Mouse (Mus musculus): ENCODE measurements around the gene Sema4f. TPM values are rescaled to one million over a fixed set of nuclear protein-coding genes. Genes with fewer than 3 reads are reported as not detected.

Gene Sema4f
- polyA plus RNA-seq, 1 experiment from 2014 or later = 0.53 TPM

GRCm38 (mm10) chr6:82906985-82907384, 32.6 kb downstream of the Sema4f start:
- H3K4me1 ChIP-seq (ENCODE audit: control insufficient read depth, insufficient read depth, low read length) = no peaks in the 10 kb centered on the region
- no peak overlapping the region for H3K4me2 ChIP-seq (ENCODE audit: low read depth, low read length)
- H3K4me3 ChIP-seq (ENCODE audit: low read length) = no peak overlapping the region
- no peak overlapping the region for H3K9ac ChIP-seq (ENCODE audit: low read length)
- no peaks in the 10 kb centered on the region for H3K9me3 ChIP-seq (replicated peaks; ENCODE audit: control insufficient read depth, low read length)
- WGBS = 84% methylated on average over 3 of the region's 3 CpGs
- no peak overlapping the region for H3K27ac ChIP-seq (ENCODE audit: low read length)
- no peaks in the 10 kb centered on the region for H3K36me3 ChIP-seq (ENCODE audit: control insufficient read depth, insufficient read depth)
- no peaks in the 10 kb centered on the region for H3K27me3 ChIP-seq (ENCODE audit: control insufficient read depth, insufficient read depth, low read length)
- no peak for ATAC-seq (replicated peaks; ENCODE audit: extremely low read depth, insufficient read depth, low FRiP score)

- Histone ChIP-seq H3K27ac (ENCODE audit: low read length) (no peak overlapping the region), H3K4me2 (ENCODE audit: low read depth, low read length) (no peak overlapping the region), H3K9me3 (replicated peaks; ENCODE audit: control insufficient read depth, low read length) (no peaks in the 10 kb centered on the region), H3K9ac (ENCODE audit: low read length) (no peak overlapping the region), H3K27me3 (ENCODE audit: control insufficient read depth, insufficient read depth, low read length) (no peaks in the 10 kb centered on the region), H3K36me3 (ENCODE audit: control insufficient read depth, insufficient read depth) (no peaks in the 10 kb centered on the region), H3K4me1 (ENCODE audit: control insufficient read depth, insufficient read depth, low read length) (peaks cover 3% of the 10 kb centered on the region), H3K4me3 (ENCODE audit: low read length) (no peak overlapping the region)
- ATAC-seq (replicated peaks; ENCODE audit: extremely low read depth, insufficient read depth, low FRiP score) = no peak
- 25% methylated on average over 8 of the region's 8 CpGs for WGBS
Measured at GRCm38 (mm10) chr6:82902559-82902958, 37.0 kb downstream of the Sema4f start.

- ATAC-seq (replicated peaks; ENCODE audit: extremely low read depth, insufficient read depth, low FRiP score) = 0 out of 2 replicates have a peak, but pooled peaks have one; percentile 23
- H3K4me3 ChIP-seq (ENCODE audit: low read length) = no peak overlapping the region
- no peaks in the 10 kb centered on the region for H3K36me3 ChIP-seq (ENCODE audit: control insufficient read depth, insufficient read depth)
- H3K4me2 ChIP-seq (ENCODE audit: low read depth, low read length) = no peak overlapping the region
- H3K27ac ChIP-seq (ENCODE audit: low read length) = no peak overlapping the region
- H3K9me3 ChIP-seq (replicated peaks; ENCODE audit: control insufficient read depth, low read length) = no peaks in the 10 kb centered on the region
- WGBS = 43% methylated on average over 4 of the region's 4 CpGs
- H3K4me1 ChIP-seq (ENCODE audit: control insufficient read depth, insufficient read depth, low read length) = peaks cover 7% of the 10 kb centered on the region
- H3K9ac ChIP-seq (ENCODE audit: low read length) = no peak overlapping the region
- no peaks in the 10 kb centered on the region for H3K27me3 ChIP-seq (ENCODE audit: control insufficient read depth, insufficient read depth, low read length)
Measured at GRCm38 (mm10) chr6:82898745-82899144, 40.8 kb downstream of the Sema4f start.

GRCm38 (mm10) chr6:82898227-82898626, 41.3 kb downstream of the Sema4f start:
- Histone ChIP-seq H3K27me3 (ENCODE audit: control insufficient read depth, insufficient read depth, low read length) (no peaks in the 10 kb centered on the region), H3K27ac (ENCODE audit: low read length) (no peak overlapping the region), H3K36me3 (ENCODE audit: control insufficient read depth, insufficient read depth) (no peaks in the 10 kb centered on the region), H3K9me3 (replicated peaks; ENCODE audit: control insufficient read depth, low read length) (no peaks in the 10 kb centered on the region), H3K4me2 (ENCODE audit: low read depth, low read length) (no peak overlapping the region), H3K4me1 (ENCODE audit: control insufficient read depth, insufficient read depth, low read length) (peaks cover 7% of the 10 kb centered on the region), H3K4me3 (ENCODE audit: low read length) (no peak overlapping the region), H3K9ac (ENCODE audit: low read length) (no peak overlapping the region)
- WGBS = 69% methylated on average over 4 of the region's 4 CpGs
- no peak for ATAC-seq (replicated peaks; ENCODE audit: extremely low read depth, insufficient read depth, low FRiP score)

GRCm38 (mm10) chr6:82897311-82897710, 42.3 kb downstream of the Sema4f start:
- no peaks in the 10 kb centered on the region for H3K27me3 ChIP-seq (ENCODE audit: control insufficient read depth, insufficient read depth, low read length)
- WGBS = 35% methylated on average over 3 of the region's 3 CpGs
- no peaks in the 10 kb centered on the region for H3K36me3 ChIP-seq (ENCODE audit: control insufficient read depth, insufficient read depth)
- no peak overlapping the region for H3K4me3 ChIP-seq (ENCODE audit: low read length)
- peak; percentile 54 for ATAC-seq (replicated peaks; ENCODE audit: extremely low read depth, insufficient read depth, low FRiP score)
- no peaks in the 10 kb centered on the region for H3K9me3 ChIP-seq (replicated peaks; ENCODE audit: control insufficient read depth, low read length)
- H3K4me1 ChIP-seq (ENCODE audit: control insufficient read depth, insufficient read depth, low read length) = peaks cover 7% of the 10 kb centered on the region
- H3K4me2 ChIP-seq (ENCODE audit: low read depth, low read length) = no peak overlapping the region
- peak overlapping the region; percentile 30; the same call in 1 of the 2 replicates for H3K9ac ChIP-seq (ENCODE audit: low read length)
- peak overlapping the region; percentile 80 for H3K27ac ChIP-seq (ENCODE audit: low read length)

GRCm38 (mm10) chr6:82893415-82893814, 46.2 kb downstream of the Sema4f start:
- Histone ChIP-seq H3K9ac (ENCODE audit: low read length) (no peak overlapping the region), H3K27me3 (ENCODE audit: control insufficient read depth, insufficient read depth, low read length) (no peaks in the 10 kb centered on the region), H3K27ac (ENCODE audit: low read length) (no peak overlapping the region), H3K9me3 (replicated peaks; ENCODE audit: control insufficient read depth, low read length) (no peaks in the 10 kb centered on the region), H3K4me3 (ENCODE audit: low read length) (no peak overlapping the region), H3K4me2 (ENCODE audit: low read depth, low read length) (no peak overlapping the region), H3K36me3 (ENCODE audit: control insufficient read depth, insufficient read depth) (no peaks in the 10 kb centered on the region), H3K4me1 (ENCODE audit: control insufficient read depth, insufficient read depth, low read length) (peaks cover 9% of the 10 kb centered on the region)
- ATAC-seq (replicated peaks; ENCODE audit: extremely low read depth, insufficient read depth, low FRiP score) = no peak
- WGBS = 47% methylated on average over 3 of the region's 3 CpGs

GRCm38 (mm10) chr6:82892540-82892939, 47.0 kb downstream of the Sema4f start:
- no peak overlapping the region for H3K4me3 ChIP-seq (ENCODE audit: low read length)
- H3K27ac ChIP-seq (ENCODE audit: low read length) = no peak overlapping the region
- no peak overlapping the region for H3K9ac ChIP-seq (ENCODE audit: low read length)
- no peak overlapping the region for H3K4me2 ChIP-seq (ENCODE audit: low read depth, low read length)
- no peak for ATAC-seq (replicated peaks; ENCODE audit: extremely low read depth, insufficient read depth, low FRiP score)
- peaks cover 6% of the 10 kb centered on the region for H3K4me1 ChIP-seq (ENCODE audit: control insufficient read depth, insufficient read depth, low read length)
- WGBS = 82% methylated on average over 2 of the region's 2 CpGs
- no peaks in the 10 kb centered on the region for H3K36me3 ChIP-seq (ENCODE audit: control insufficient read depth, insufficient read depth)
- H3K9me3 ChIP-seq (replicated peaks; ENCODE audit: control insufficient read depth, low read length) = no peaks in the 10 kb centered on the region
- no peaks in the 10 kb centered on the region for H3K27me3 ChIP-seq (ENCODE audit: control insufficient read depth, insufficient read depth, low read length)

- Histone ChIP-seq H3K4me2 (ENCODE audit: low read depth, low read length) (no peak overlapping the region), H3K36me3 (ENCODE audit: control insufficient read depth, insufficient read depth) (no peaks in the 10 kb centered on the region), H3K4me1 (ENCODE audit: control insufficient read depth, insufficient read depth, low read length) (peaks cover 2% of the 10 kb centered on the region; the same call in 1 of the 2 replicates), H3K4me3 (ENCODE audit: low read length) (no peak overlapping the region), H3K27me3 (ENCODE audit: control insufficient read depth, insufficient read depth, low read length) (no peaks in the 10 kb centered on the region), H3K9ac (ENCODE audit: low read length) (no peak overlapping the region), H3K27ac (ENCODE audit: low read length) (no peak overlapping the region), H3K9me3 (replicated peaks; ENCODE audit: control insufficient read depth, low read length) (no peaks in the 10 kb centered on the region)
- WGBS = 32% methylated on average over 6 of the region's 6 CpGs
- no peak for ATAC-seq (replicated peaks; ENCODE audit: extremely low read depth, insufficient read depth, low FRiP score)
Measured at GRCm38 (mm10) chr6:82891488-82891887, 48.1 kb downstream of the Sema4f start.

GRCm38 (mm10) chr6:82886330-82886729, 53.2 kb downstream of the Sema4f start:
- Histone ChIP-seq H3K4me3 (ENCODE audit: low read length) (no peak overlapping the region), H3K27me3 (ENCODE audit: control insufficient read depth, insufficient read depth, low read length) (no peaks in the 10 kb centered on the region), H3K9ac (ENCODE audit: low read length) (no peak overlapping the region), H3K4me2 (ENCODE audit: low read depth, low read length) (no peak overlapping the region), H3K4me1 (ENCODE audit: control insufficient read depth, insufficient read depth, low read length) (peaks cover under 1% of the 10 kb centered on the region; the same call in 1 of the 2 replicates), H3K27ac (ENCODE audit: low read length) (no peak overlapping the region), H3K9me3 (replicated peaks; ENCODE audit: control insufficient read depth, low read length) (0 out of 2 replicates have a peak, but pooled peaks cover 5% of the 10 kb centered on the region), H3K36me3 (ENCODE audit: control insufficient read depth, insufficient read depth) (no peaks in the 10 kb centered on the region)
- 89% methylated on average over 4 of the region's 4 CpGs for WGBS
- no peak for ATAC-seq (replicated peaks; ENCODE audit: extremely low read depth, insufficient read depth, low FRiP score)
